Mouse (Mus musculus) retina, postnatal 7 days (tissue): ENCODE measurements around the gene Sult6b2.

Experiments
- DNase-seq: peaks from one replicate; pipeline ENCODE4 v3.0.0-alpha.2; 2012; ENCODE audit warnings: low read depth, low spot score

Gene Sult6b2

DNA sequence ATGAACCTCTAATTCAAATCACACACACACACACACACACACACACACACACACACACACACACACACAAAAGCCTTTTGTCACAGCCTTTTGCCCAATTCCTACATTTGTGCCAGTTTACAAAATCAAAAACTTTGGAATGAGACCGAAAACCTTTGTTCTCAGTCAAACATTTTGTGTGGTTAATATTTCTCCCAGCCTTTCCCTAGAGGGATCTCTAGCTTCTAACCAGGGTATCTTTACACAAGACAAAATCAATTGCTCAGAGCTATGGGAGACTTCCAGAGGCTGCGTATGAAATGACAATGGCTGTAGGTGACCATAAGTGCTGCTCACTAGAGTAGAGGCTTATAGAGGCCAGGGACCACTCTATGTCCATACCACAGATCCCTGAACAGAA is 66.1 kb downstream of the Sult6b2 start:
- no peak for DNase-seq

- peak; percentile 38 for DNase-seq
Measured at GRCm38 (mm10) chr6:142735302-142736005, 68.8 kb downstream of the Sult6b2 start.
